Mouse (Mus musculus) heart, adult 2 months (tissue): ENCODE results near the gene Rpl12.

ENCODE experiments used
- CTCF ChIP-seq: fragments of 200-600 bp; IDR thresholded peaks from 2 replicates; pipeline ENCODE4 v1.8.1; 2022; ENCODE audit warnings: antibody characterized with exemption, mild to moderate bottlenecking, moderate library complexity
- EP300 ChIP-seq: fragments of 200-500 bp; IDR thresholded peaks from 2 replicates; pipeline ENCODE4 v1.6.1; 2011; ENCODE audit warnings: low read depth, low read length, control low read depth; ENCODE audit not compliant: insufficient read depth
- POLR2A ChIP-seq: fragments of 200-500 bp; IDR thresholded peaks from 2 replicates; pipeline ENCODE4 v1.6.1; 2011; ENCODE audit warnings: mild to moderate bottlenecking, low read depth, low read length, control low read depth; ENCODE audit not compliant: insufficient read depth

GRCm38 (mm10) chr2:32947454-32947853 is 13.9 kb upstream of the Rpl12 start:
- TF ChIP-seq CTCF (no peak), POLR2A (no peak), EP300 (no peak)
